Mouse (Mus musculus) embryonic facial prominence, embryonic 14.5 days (tissue): ENCODE measurements around the gene Calm5. TPM values are rescaled to one million over a fixed set of nuclear protein-coding genes. Genes with fewer than 3 reads are reported as not detected.
"Not testable (repeated sequence)": the region's sequence is repeated elsewhere in the genome, so short reads cannot be mapped to it uniquely, and the experiment has no call there.

ENCODE experiments used
- ATAC-seq: fragments of 200-750 bp; cut with Nextera tagmentation; 2 replicates; pipeline ENCODE4 v1.8.0; 2017; ENCODE audit warnings: low read depth, moderate number of reproducible peaks, moderate TSS enrichment
- DNase-seq: peaks from one replicate; pipeline ENCODE4 v3.0.0-alpha.2; 2015; ENCODE audit warnings: low spot score
- H3K27ac ChIP-seq: fragments of 300-500 bp; sonication (generic); replicated peaks from 2 replicates; pipeline ENCODE4 v1.5.1; 2014; ENCODE audit warnings: low read depth, mild to moderate bottlenecking, low read length, moderate library complexity
- H3K27me3 ChIP-seq: fragments of 300-500 bp; sonication (generic); replicated peaks from 2 replicates; pipeline ENCODE4 v1.6.1; 2014; ENCODE audit warnings: low read length; ENCODE audit not compliant: control insufficient read depth, insufficient read depth
- H3K36me3 ChIP-seq: fragments of 300-500 bp; sonication (generic); 2 replicates; pipeline ENCODE4 v1.6.1; 2014; ENCODE audit warnings: low read length, mixed read lengths; ENCODE audit not compliant: control insufficient read depth, insufficient read depth
- H3K4me1 ChIP-seq: fragments of 300-500 bp; sonication (generic); 2 replicates; pipeline ENCODE4 v1.6.1; 2014; ENCODE audit warnings: antibody characterized with exemption, low read length; ENCODE audit not compliant: control insufficient read depth, insufficient read depth
- H3K4me2 ChIP-seq: fragments of 300-500 bp; sonication (generic); 2 replicates; pipeline ENCODE4 v1.6.1; 2014; ENCODE audit warnings: low read depth, mild to moderate bottlenecking, low read length, moderate library complexity, mixed read lengths
- H3K4me3 ChIP-seq: fragments of 300-500 bp; sonication (generic); 2 replicates; pipeline ENCODE4 v1.5.1; 2014; ENCODE audit warnings: low read depth, mild to moderate bottlenecking, low read length
- H3K9ac ChIP-seq: fragments of 300-500 bp; sonication (generic); 2 replicates; pipeline ENCODE4 v1.6.1; 2014; ENCODE audit warnings: low read depth, mild to moderate bottlenecking, low read length, moderate library complexity, mixed read lengths
- H3K9me3 ChIP-seq: fragments of 300-500 bp; sonication (generic); 2 replicates; pipeline ENCODE4 v1.6.1; 2016; ENCODE audit warnings: low read length; ENCODE audit not compliant: control insufficient read depth
- WGBS: fragments of 180-500 bp; shearing (Covaris S2); extraction: QIAGEN DNeasy Blood & Tissue Kit; methylation state at CpG from one replicate; pipeline ENCODE4 v1.1.7; 2014; 5-methylcytosine and 5-hydroxymethylcytosine counted together
- polyA plus RNA-seq: library from polyadenylated mRNA; unstranded; fragments of >200 nt; fragmentation: Nextera tagmentation; extraction: Ambion mirVana; gene quantifications from 2 replicates; pipeline ENCODE4 v1.2.1, GENCODE M21; 2014

Gene Calm5
- polyA plus RNA-seq, 1 experiment from 2014 or later, result 0.74 TPM

GRCm38 (mm10) chr13:3892601-3893000 is 38.6 kb downstream of the Calm5 start:
- ATAC-seq (no peak), DNase-seq (peak; percentile 32)
- WGBS, result 6% methylated on average over 7 of the region's 7 CpGs

GRCm38 (mm10) chr13:3893126-3893734 is 39.3 kb downstream of the Calm5 start:
- Histone ChIP-seq H3K36me3 (peaks cover 13% of the 10 kb centered on the region), H3K4me1 (peaks cover 18% of the 10 kb centered on the region), H3K4me2 (peak overlapping the region; percentile 63), H3K9me3 (no peaks in the 10 kb centered on the region), H3K27ac (peak overlapping the region; percentile 68), H3K27me3 (no peaks in the 10 kb centered on the region), H3K4me3 (peak overlapping the region; percentile 55), H3K9ac (peak overlapping the region; percentile 74)
- peak; percentile 97 for DNase-seq
- peak; percentile 98 for ATAC-seq
- WGBS, result under 1% methylated on average over 35 of the region's 35 CpGs

More at GRCm38 (mm10) chr13:3892601-3893000, 38.6 kb downstream of the Calm5 start:
- peak overlapping the region; percentile 74 for H3K9ac ChIP-seq
- peaks cover 19% of the 10 kb centered on the region for H3K36me3 ChIP-seq
- peak overlapping the region; percentile 55 for H3K4me3 ChIP-seq
- no peaks in the 10 kb centered on the region for H3K9me3 ChIP-seq
- peak overlapping the region; percentile 63 for H3K4me2 ChIP-seq
- peak overlapping the region; percentile 68 for H3K27ac ChIP-seq
- no peaks in the 10 kb centered on the region for H3K27me3 ChIP-seq
- peaks cover 18% of the 10 kb centered on the region for H3K4me1 ChIP-seq

- Histone ChIP-seq H3K9me3 (no peaks in the 10 kb centered on the region), H3K9ac (no peak overlapping the region), H3K4me3 (no peak overlapping the region), H3K27ac (no peak overlapping the region), H3K27me3 (no peaks in the 10 kb centered on the region), H3K4me1 (peaks cover 12% of the 10 kb centered on the region), H3K36me3 (no peaks in the 10 kb centered on the region), H3K4me2 (no peak overlapping the region)
- WGBS, result 71% methylated on average over 8 of the region's 8 CpGs
- ATAC-seq, result no peak
- DNase-seq, result no peak
Measured at GRCm38 (mm10) chr13:3894549-3894948, 40.6 kb downstream of the Calm5 start.

- H3K27me3 ChIP-seq, result no peaks in the 10 kb centered on the region
- H3K36me3 ChIP-seq, result no peaks in the 10 kb centered on the region
- no peak overlapping the region for H3K27ac ChIP-seq
- no peak for DNase-seq
- H3K9me3 ChIP-seq, result no peaks in the 10 kb centered on the region
- no peak overlapping the region for H3K4me3 ChIP-seq
- peaks cover 7% of the 10 kb centered on the region; the same call in 1 of the 2 replicates for H3K4me1 ChIP-seq
- 81% methylated on average over 8 of the region's 8 CpGs for WGBS
- no peak for ATAC-seq
- no peak overlapping the region for H3K4me2 ChIP-seq
- H3K9ac ChIP-seq, result no peak overlapping the region
Measured at GRCm38 (mm10) chr13:3895397-3895980, 41.5 kb downstream of the Calm5 start.

- H3K27me3 ChIP-seq, result no peaks in the 10 kb centered on the region
- peaks cover 7% of the 10 kb centered on the region; the same call in 1 of the 2 replicates for H3K4me1 ChIP-seq
- H3K9ac ChIP-seq, result no peak overlapping the region
- no peak overlapping the region for H3K4me3 ChIP-seq
- WGBS, result 93% methylated on average over 6 of the region's 6 CpGs
- no peak for ATAC-seq
- no peaks in the 10 kb centered on the region for H3K9me3 ChIP-seq
- no peak overlapping the region for H3K4me2 ChIP-seq
- no peak overlapping the region for H3K27ac ChIP-seq
- DNase-seq, result no peak
- H3K36me3 ChIP-seq, result no peaks in the 10 kb centered on the region
Measured at GRCm38 (mm10) chr13:3896032-3896431, 42.1 kb downstream of the Calm5 start.

- ATAC-seq, result no peak
- WGBS, result 37% methylated on average over 5 of the region's 5 CpGs
- Histone ChIP-seq H3K27me3 (no peaks in the 10 kb centered on the region), H3K9ac (no peak overlapping the region), H3K4me3 (no peak overlapping the region), H3K27ac (no peak overlapping the region), H3K36me3 (no peaks in the 10 kb centered on the region), H3K4me1 (0 out of 2 replicates have a peak, but pooled peaks cover 4% of the 10 kb centered on the region), H3K4me2 (no peak overlapping the region), H3K9me3 (no peaks in the 10 kb centered on the region)
- peak; percentile 86 for DNase-seq
Measured at GRCm38 (mm10) chr13:3896913-3897312, 42.9 kb downstream of the Calm5 start.

GRCm38 (mm10) chr13:3898202-3898601 is 44.2 kb downstream of the Calm5 start:
- H3K36me3 ChIP-seq, H3K27me3 ChIP-seq, H3K9ac ChIP-seq, H3K9me3 ChIP-seq, H3K4me2 ChIP-seq, H3K4me1 ChIP-seq, ATAC-seq, H3K4me3 ChIP-seq, DNase-seq, H3K27ac ChIP-seq: not testable (repeated sequence)
- WGBS, result 96% methylated on average over 5 of the region's 5 CpGs

- H3K27me3 ChIP-seq, result no peaks in the 10 kb centered on the region
- no peak overlapping the region for H3K9ac ChIP-seq
- DNase-seq, result no peak
- 93% methylated on average over 9 of the region's 9 CpGs for WGBS
- ATAC-seq, result no peak
- H3K36me3 ChIP-seq, result no peaks in the 10 kb centered on the region
- H3K27ac ChIP-seq, result no peak overlapping the region
- no peak overlapping the region for H3K4me3 ChIP-seq
- H3K9me3 ChIP-seq, result no peaks in the 10 kb centered on the region
- H3K4me2 ChIP-seq, result no peak overlapping the region
- H3K4me1 ChIP-seq, result no peaks in the 10 kb centered on the region; the same call in 1 of the 2 replicates
Measured at GRCm38 (mm10) chr13:3899301-3899700, 45.3 kb downstream of the Calm5 start.
